Mouse (Mus musculus) olfactory bulb, adult 2 months (tissue): ENCODE measurements around the gene Phactr2.

Experiments
- CTCF ChIP-seq: fragments of 200-500 bp; IDR thresholded peaks from 2 replicates; pipeline ENCODE4 v1.5.1; 2012; ENCODE audit warnings: low read depth, mild to moderate bottlenecking, low read length, moderate library complexity; ENCODE audit not compliant: insufficient read depth
- POLR2A ChIP-seq: fragments of 200-500 bp; IDR thresholded peaks from 2 replicates; pipeline ENCODE4 v1.6.1; 2012; ENCODE audit warnings: mild to moderate bottlenecking, low read depth, low read length, moderate library complexity; ENCODE audit not compliant: insufficient read depth

- TF ChIP-seq CTCF: no peak
- TF ChIP-seq POLR2A: no peak
Observed at GRCm38 (mm10) chr10:13466925-13467324, 7.3 kb downstream of the Phactr2 start.
